In genomic region chr5:123134186-123134874, GRCm38 (mm10) we compare ENCODE assay signal across 9 mouse cellular contexts. TPM values are rescaled to one million over a fixed set of nuclear protein-coding genes. Genes with fewer than 3 reads are reported as not detected.
DNase-seq lines count a peak whose midpoint lies in the region; ATAC-seq lines count a peak whose summit lies in the region.
"Had no signal": no experiment of that assay in that cellular context is flagged by ENCODE, and none has a peak within 500 bp of the region (broad histone marks: within the 10 kb centered on the region; RNA-seq: fewer than 3 reads in every experiment).

No protein-coding gene starts in this region.

- peaks cover 10% of the 10 kb centered on the region for H3K4me1 ChIP-seq in brown adipose tissue, adult 24 weeks (ENCODE audit: control insufficient read depth, insufficient read depth, insufficient read length, low read length)
- H3K4me1 ChIP-seq in hindbrain, embryonic 15.5 days (replicated peaks), result peaks cover 69% of the 10 kb centered on the region
- H3K4me1 ChIP-seq in liver, embryonic 11.5 days (replicated peaks; ENCODE audit: control insufficient read depth, insufficient read depth, low read length), result peaks cover 72% of the 10 kb centered on the region
- peaks cover 62% of the 10 kb centered on the region for H3K4me1 ChIP-seq in neural tube, embryonic 14.5 days (ENCODE audit: control insufficient read depth, insufficient read depth, low read length)

- WGBS in hindbrain, embryonic 15.5 days, result 9% methylated on average over 13 of the region's 13 CpGs
- 40% methylated on average over 13 of the region's 13 CpGs for WGBS in liver, embryonic 11.5 days
- WGBS in neural tube, embryonic 14.5 days, result 13% methylated on average over 13 of the region's 13 CpGs

- H3K27me3 ChIP-seq in hindbrain, embryonic 15.5 days, result no peaks in the 10 kb centered on the region
- no peaks in the 10 kb centered on the region for H3K27me3 ChIP-seq in liver, embryonic 11.5 days (replicated peaks; ENCODE audit: control insufficient read depth, insufficient read depth, low read length)
- no peaks in the 10 kb centered on the region for H3K27me3 ChIP-seq in neural tube, embryonic 14.5 days (ENCODE audit: control insufficient read depth, insufficient read depth, low read length)

- no peak for ATAC-seq in hindbrain, embryonic 15.5 days (ENCODE audit: low FRiP score, low read depth)
- ATAC-seq in liver, embryonic 11.5 days (replicated peaks; ENCODE audit: low FRiP score), result no peak
- ATAC-seq in neural tube, embryonic 14.5 days (ENCODE audit: low read depth), result no peak

- peak overlapping the region; percentile 85 for H3K27ac ChIP-seq in brown adipose tissue, adult 24 weeks (replicated peaks; ENCODE audit: low read depth, low read length)
- H3K27ac ChIP-seq in hindbrain, embryonic 15.5 days (replicated peaks), result peak overlapping the region; percentile 100
- H3K27ac ChIP-seq in liver, embryonic 11.5 days (ENCODE audit: low read depth, low read length), result peak overlapping the region; percentile 100
- peak overlapping the region; percentile 100 for H3K27ac ChIP-seq in neural tube, embryonic 14.5 days (ENCODE audit: low read depth, low read length)

- no peaks in the 10 kb centered on the region for H3K9me3 ChIP-seq in hindbrain, embryonic 15.5 days
- no peaks in the 10 kb centered on the region for H3K9me3 ChIP-seq in liver, embryonic 11.5 days (ENCODE audit: control insufficient read depth, low read length)
- H3K9me3 ChIP-seq in neural tube, embryonic 14.5 days (ENCODE audit: control insufficient read depth, low read length), result no peaks in the 10 kb centered on the region

- H3K4me2 ChIP-seq in hindbrain, embryonic 15.5 days, result peak overlapping the region; percentile 99
- H3K4me2 ChIP-seq in liver, embryonic 11.5 days, result peak overlapping the region; percentile 100
- peak overlapping the region; percentile 100 for H3K4me2 ChIP-seq in neural tube, embryonic 14.5 days (ENCODE audit: low read depth, low read length)

- DNase-seq in embryo, embryonic 10 days (ENCODE audit: low spot score), result peak; percentile 14
- no peak for DNase-seq in embryo, embryonic 9.5 days (ENCODE audit: extremely low spot score)
- peak; percentile 87 for DNase-seq in gastrocnemius, adult 18-20 months (ENCODE audit: low spot score)
- no peak for DNase-seq in liver, embryonic 11.5 days (ENCODE audit: low spot score)
- DNase-seq in natural killer cell, adult 2 months (ENCODE audit: low spot score in 2 of 2), result no peak

- peak overlapping the region; percentile 56 for H3K4me3 ChIP-seq in brown adipose tissue, adult 24 weeks (ENCODE audit: insufficient read depth, low read depth, low read length)
- H3K4me3 ChIP-seq in hindbrain, embryonic 15.5 days, result peak overlapping the region; percentile 94
- peak overlapping the region; percentile 97 for H3K4me3 ChIP-seq in liver, embryonic 11.5 days (ENCODE audit: low read depth, low read length)
- H3K4me3 ChIP-seq in neural tube, embryonic 14.5 days (ENCODE audit: low read depth, low read length), result peak overlapping the region; percentile 92

- H3K36me3 ChIP-seq in hindbrain, embryonic 15.5 days, result no peaks in the 10 kb centered on the region
- H3K36me3 ChIP-seq in liver, embryonic 11.5 days (ENCODE audit: control insufficient read depth, insufficient read depth, low read length), result no peaks in the 10 kb centered on the region
- peaks cover 16% of the 10 kb centered on the region; the same call in 1 of the 2 replicates for H3K36me3 ChIP-seq in neural tube, embryonic 14.5 days (ENCODE audit: control insufficient read depth, insufficient read depth, low read length)

- peak overlapping the region; percentile 100 for H3K9ac ChIP-seq in hindbrain, embryonic 15.5 days
- H3K9ac ChIP-seq in liver, embryonic 11.5 days (ENCODE audit: low read depth, low read length), result peak overlapping the region; percentile 100
- peak overlapping the region; percentile 100; the same call in 1 of the 2 replicates for H3K9ac ChIP-seq in neural tube, embryonic 14.5 days (replicated peaks; ENCODE audit: low read depth, low read length)

RNA-seq across cellular contexts. Expression of gene Rhof, which starts 1.8 kb away (rescaled TPM):
- 0.48 and 0.67 TPM in 2 replicates for polyA plus RNA-seq in brown adipose tissue, adult 24 weeks (2012; ENCODE audit: insufficient read depth, insufficient read length, missing spikeins)
- total RNA-seq in gastrocnemius, adult 18-20 months (2021), result under 1 TPM; 0.09 to 0.24 TPM
- 16.7 and 19.3 TPM in 2 replicates for polyA plus RNA-seq in hindbrain, embryonic 15.5 days (2015; fragmentation: Nextera tagmentation; extraction: Ambion mirVana)
- 4.6 and 4.8 TPM in 2 replicates for polyA plus RNA-seq in liver, embryonic 11.5 days (2014; fragmentation: Nextera tagmentation; extraction: Ambion mirVana)
- 8.9 and 13.1 TPM in 2 replicates for polyA plus RNA-seq in neural tube, embryonic 14.5 days (2014; fragmentation: Nextera tagmentation; extraction: Ambion mirVana)

RNA-seq across cellular contexts. Expression of gene Setd1b, which starts 7.7 kb away (rescaled TPM):
- 5.4 and 8.3 TPM in 2 replicates for polyA plus RNA-seq in brown adipose tissue, adult 24 weeks (2012; ENCODE audit: insufficient read depth, insufficient read length, missing spikeins)
- total RNA-seq in gastrocnemius, adult 18-20 months (2021), result 1 to 10 TPM; 9.0 to 9.8 TPM
- 10.9 and 11.7 TPM in 2 replicates for polyA plus RNA-seq in hindbrain, embryonic 15.5 days (2015; fragmentation: Nextera tagmentation; extraction: Ambion mirVana)
- 7.9 and 9.6 TPM in 2 replicates for polyA plus RNA-seq in liver, embryonic 11.5 days (2014; fragmentation: Nextera tagmentation; extraction: Ambion mirVana)
- 13.0 and 15.9 TPM in 2 replicates for polyA plus RNA-seq in neural tube, embryonic 14.5 days (2014; fragmentation: Nextera tagmentation; extraction: Ambion mirVana)

RNA-seq across cellular contexts. Expression of gene Psmd9, which starts 34.9 kb away (rescaled TPM):
- polyA plus RNA-seq in brown adipose tissue, adult 24 weeks (2012; ENCODE audit: insufficient read depth, insufficient read length, missing spikeins), result 18.4 and 19.5 TPM in 2 replicates
- total RNA-seq in gastrocnemius, adult 18-20 months (2021), result 10 to 100 TPM; 12.0 to 15.0 TPM
- polyA plus RNA-seq in hindbrain, embryonic 15.5 days (2015; fragmentation: Nextera tagmentation; extraction: Ambion mirVana), result 75.3 and 75.7 TPM in 2 replicates
- 103 TPM in 2 replicates for polyA plus RNA-seq in liver, embryonic 11.5 days (2014; fragmentation: Nextera tagmentation; extraction: Ambion mirVana)
- polyA plus RNA-seq in neural tube, embryonic 14.5 days (2014; fragmentation: Nextera tagmentation; extraction: Ambion mirVana), result 63.9 and 78.7 TPM in 2 replicates

RNA-seq across cellular contexts. Expression of gene Hpd, which starts 48.2 kb away (rescaled TPM):
- 1.7 TPM in 2 replicates for polyA plus RNA-seq in brown adipose tissue, adult 24 weeks (2012; ENCODE audit: insufficient read depth, insufficient read length, missing spikeins)
- under 1 TPM; 0.21 to 0.69 TPM for total RNA-seq in gastrocnemius, adult 18-20 months (2021)
- polyA plus RNA-seq in hindbrain, embryonic 15.5 days (2015; fragmentation: Nextera tagmentation; extraction: Ambion mirVana), result not detected in 2 replicates
- polyA plus RNA-seq in liver, embryonic 11.5 days (2014; fragmentation: Nextera tagmentation; extraction: Ambion mirVana), result 2.5 and 3.5 TPM in 2 replicates
- not detected in 2 replicates for polyA plus RNA-seq in neural tube, embryonic 14.5 days (2014; fragmentation: Nextera tagmentation; extraction: Ambion mirVana)
- total RNA-seq: left cerebral cortex, adult 8-10 months had no signal

Comparison
In these comparisons a context has a peak if more than half of its experiments do, and no peak if none do; other contexts are left out.
1. DNase-seq: peak in embryo, embryonic 10 days (single experiment) and gastrocnemius, adult 18-20 months (single experiment); none in embryo, embryonic 9.5 days (single experiment), liver, embryonic 11.5 days (single experiment) and natural killer cell, adult 2 months (0 of 2).
2. Peak in every context shown above with its lines, with median percentiles within 50 percentile points of each other: H3K27ac ChIP-seq, H3K4me3 ChIP-seq, H3K4me2 ChIP-seq and H3K9ac ChIP-seq.